Mouse (Mus musculus) heart, adult 2 months (tissue): ENCODE measurements around the gene Gadl1.

Source experiments
- CTCF ChIP-seq: fragments of 200-600 bp; IDR thresholded peaks from 2 replicates; pipeline ENCODE4 v1.8.1; 2022; ENCODE audit warnings: antibody characterized with exemption, mild to moderate bottlenecking, moderate library complexity
- POLR2A ChIP-seq: fragments of 200-500 bp; IDR thresholded peaks from 2 replicates; pipeline ENCODE4 v1.6.1; 2011; ENCODE audit warnings: mild to moderate bottlenecking, low read depth, low read length, control low read depth; ENCODE audit not compliant: insufficient read depth

GRCm38 (mm10) chr9:115908325-115908724 is 930 bp upstream of the Gadl1 start:
- TF ChIP-seq CTCF (no peak), POLR2A (no peak)
